Mouse (Mus musculus): ENCODE results near the gene Retnlg.

- no peak for TF ChIP-seq CTCF (IDR thresholded peaks at IDR 0.05)
- no peak for TF ChIP-seq POLR2A (IDR thresholded peaks at IDR 0.05; ENCODE audit: insufficient read depth, low read depth, low read length)
- no peak for TF ChIP-seq EP300 (IDR thresholded peaks at IDR 0.05; ENCODE audit: insufficient read depth, low read depth, low read length)
Observed at GRCm38 (mm10) chr16:48890733-48891132, 18.3 kb downstream of the Retnlg start.

Data from heart, adult 2 months (tissue).